Mouse (Mus musculus) heart, postnatal 0 days (tissue): Measurements from ENCODE around the gene Bcorl1.

Source experiments
- CTCF ChIP-seq: IDR thresholded peaks from 2 replicates; pipeline ENCODE4 v1.5.1; 2016; ENCODE audit warnings: antibody characterized with exemption, control low read depth, low read depth
- EP300 ChIP-seq: IDR thresholded peaks from 2 replicates; pipeline ENCODE4 v1.6.1; 2016; ENCODE audit warnings: antibody characterized with exemption, low read depth

- TF ChIP-seq CTCF (no peak), EP300 (no peak)
Measured at GRCm38 (mm10) chrX:48452231-48452890, 111.2 kb downstream of the Bcorl1 start.
